In genomic region chr13:97436719-97437350, GRCm38 (mm10) we compare ENCODE assay signal across 8 mouse cellular contexts.
DNase-seq lines count a peak whose midpoint lies in the region; ATAC-seq lines count a peak whose summit lies in the region.

No protein-coding gene starts in this region.

- no peak overlapping the region for H3K4me3 ChIP-seq in kidney, embryonic 14.5 days (ENCODE audit: low read length)
- H3K4me3 ChIP-seq in embryonic facial prominence, embryonic 10.5 days: peak overlapping the region; percentile 58; the same call in 1 of the 2 replicates
- peak overlapping the region; percentile 49 for H3K4me3 ChIP-seq in hindbrain, embryonic 10.5 days
- H3K4me3 ChIP-seq in midbrain, embryonic 16.5 days (ENCODE audit: low read depth, low read length): no peak overlapping the region

- peak overlapping the region; percentile 35; the same call in 1 of the 2 replicates for H3K9ac ChIP-seq in kidney, embryonic 14.5 days (ENCODE audit: low read depth, low read length)
- H3K9ac ChIP-seq in midbrain, embryonic 16.5 days (ENCODE audit: low read depth, low read length): no peak overlapping the region; the same call in 1 of the 2 replicates

- H3K9me3 ChIP-seq in kidney, embryonic 14.5 days (ENCODE audit: control insufficient read depth, low read length): no peaks in the 10 kb centered on the region
- H3K9me3 ChIP-seq in embryonic facial prominence, embryonic 10.5 days: no peaks in the 10 kb centered on the region
- H3K9me3 ChIP-seq in hindbrain, embryonic 10.5 days: no peaks in the 10 kb centered on the region
- H3K9me3 ChIP-seq in midbrain, embryonic 16.5 days (replicated peaks; ENCODE audit: control insufficient read depth, low read length, poor library complexity, severe bottlenecking): no peaks in the 10 kb centered on the region

- H3K27me3 ChIP-seq in kidney, embryonic 14.5 days (ENCODE audit: control insufficient read depth, insufficient read depth, low read length): no peaks in the 10 kb centered on the region
- H3K27me3 ChIP-seq in embryonic facial prominence, embryonic 10.5 days (replicated peaks; ENCODE audit: low read depth, poor library complexity, severe bottlenecking): peaks cover 15% of the 10 kb centered on the region
- peaks cover 12% of the 10 kb centered on the region; the same call in 1 of the 2 replicates for H3K27me3 ChIP-seq in hindbrain, embryonic 10.5 days (ENCODE audit: insufficient read depth, poor library complexity, severe bottlenecking)
- H3K27me3 ChIP-seq in midbrain, embryonic 16.5 days (ENCODE audit: control insufficient read depth, insufficient read depth, low read depth, low read length): no peaks in the 10 kb centered on the region

- 21% methylated on average over 5 of the region's 5 CpGs for WGBS in kidney, embryonic 14.5 days
- 29% methylated on average over 5 of the region's 5 CpGs for WGBS in embryonic facial prominence, embryonic 10.5 days
- 25% methylated on average over 5 of the region's 5 CpGs for WGBS in hindbrain, embryonic 10.5 days
- 10% methylated on average over 5 of the region's 5 CpGs for WGBS in midbrain, embryonic 16.5 days

- ATAC-seq in kidney, embryonic 14.5 days (ENCODE audit: low FRiP score, low TSS enrichment): no peak
- no peak for ATAC-seq in midbrain, embryonic 16.5 days
- no peak for ATAC-seq in monocyte, adult 5-6 weeks (replicated peaks; ENCODE audit: insufficient number of reproducible peaks, low FRiP score, low TSS enrichment, poor library complexity, severe bottlenecking)

- no peaks in the 10 kb centered on the region for H3K36me3 ChIP-seq in kidney, embryonic 14.5 days (ENCODE audit: control insufficient read depth, insufficient read depth, low read length)
- H3K36me3 ChIP-seq in embryonic facial prominence, embryonic 10.5 days (replicated peaks): no peaks in the 10 kb centered on the region
- H3K36me3 ChIP-seq in hindbrain, embryonic 10.5 days: no peaks in the 10 kb centered on the region
- no peaks in the 10 kb centered on the region for H3K36me3 ChIP-seq in midbrain, embryonic 16.5 days (ENCODE audit: control insufficient read depth, insufficient read depth, low read length)

- 0 out of 2 replicates have a peak overlapping the region, but pooled peaks have one; percentile 86 for H3K27ac ChIP-seq in kidney, embryonic 14.5 days (ENCODE audit: low read depth, low read length)
- peak overlapping the region; percentile 90 for H3K27ac ChIP-seq in embryonic facial prominence, embryonic 10.5 days (replicated peaks)
- peak overlapping the region; percentile 93 for H3K27ac ChIP-seq in hindbrain, embryonic 10.5 days
- peak overlapping the region; percentile 71 for H3K27ac ChIP-seq in midbrain, embryonic 16.5 days (ENCODE audit: low read length)

- no peak for DNase-seq in kidney, adult 18-20 months
- DNase-seq in embryonic facial prominence, embryonic 10.5 days (ENCODE audit: low spot score): no peak
- DNase-seq in hindbrain, embryonic 10.5 days (ENCODE audit: low spot score): no peak
- DNase-seq in urinary bladder, postnatal 25 days (ENCODE audit: low spot score): no peak
- DNase-seq in cerebellum, adult 11 months: no peak

- H3K4me1 ChIP-seq in kidney, embryonic 14.5 days (ENCODE audit: control insufficient read depth, insufficient read depth, low read length): peaks cover 42% of the 10 kb centered on the region
- H3K4me1 ChIP-seq in embryonic facial prominence, embryonic 10.5 days: peaks cover 78% of the 10 kb centered on the region
- H3K4me1 ChIP-seq in hindbrain, embryonic 10.5 days (replicated peaks): peaks cover 98% of the 10 kb centered on the region
- H3K4me1 ChIP-seq in midbrain, embryonic 16.5 days (ENCODE audit: control insufficient read depth, insufficient read depth, low read length): peaks cover 48% of the 10 kb centered on the region

- H3K4me2 ChIP-seq in kidney, embryonic 14.5 days (replicated peaks; ENCODE audit: low read depth, low read length): no peak overlapping the region
- peak overlapping the region; percentile 61 for H3K4me2 ChIP-seq in midbrain, embryonic 16.5 days (ENCODE audit: low read length)

Comparison
In these comparisons a context has a peak if more than half of its experiments do, and no peak if none do; other contexts are left out.
1. H3K4me3 ChIP-seq: peak in embryonic facial prominence, embryonic 10.5 days (single experiment) and hindbrain, embryonic 10.5 days (single experiment); none in kidney, embryonic 14.5 days (single experiment) and midbrain, embryonic 16.5 days (single experiment).
2. Peak in every context shown above with its lines, with median percentiles within 50 percentile points of each other: H3K27ac ChIP-seq.